Mouse (Mus musculus) liver, embryonic 14.5 days (tissue): ENCODE data around the gene Olfr178.

Experiments used
- CTCF ChIP-seq: IDR thresholded peaks from 2 replicates; pipeline ENCODE4 v1.5.1; 2016; ENCODE audit warnings: antibody characterized with exemption, low read depth, control low read depth
- EP300 ChIP-seq: IDR thresholded peaks from 2 replicates; pipeline ENCODE4 v1.6.1; 2016; ENCODE audit warnings: antibody characterized with exemption, low read depth

DNA sequence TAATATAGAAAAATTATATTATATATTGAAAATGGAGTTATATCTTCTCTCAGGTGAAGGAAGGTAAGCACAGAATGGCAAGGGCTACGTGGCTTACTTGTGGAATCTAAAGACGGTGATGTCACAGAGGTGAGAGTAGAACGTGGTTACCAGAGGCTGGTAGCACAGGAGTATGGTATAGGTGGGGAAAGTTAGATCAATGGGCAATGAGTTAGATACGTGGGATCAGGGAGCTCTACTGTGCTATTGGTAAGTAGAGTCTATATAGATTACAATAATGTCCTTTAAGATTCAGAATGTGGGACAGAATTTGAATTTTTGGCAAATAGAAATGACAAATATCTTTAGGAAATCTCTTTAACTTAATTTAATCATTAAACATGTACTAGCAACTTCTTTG is 37.4 kb upstream of the Olfr178 start, which contains the start of gene Olfr180:
- TF ChIP-seq CTCF (no peak), EP300 (no peak)
